Mouse (Mus musculus): ENCODE measurements at regions not wholly inside any gene's neighbourhood (a gene's known extent, or its start where the extent isn't known, plus 50 kb on each side); places are given as distances from the start of the nearest gene placed in this dataset.
"Not testable (repeated sequence)": the region's sequence is repeated elsewhere in the genome, so short reads cannot be mapped to it uniquely, and the experiment has no call there.

GRCm38 (mm10) chr7:137584916-137585315, 147.5 kb downstream of the Glrx3 start:
- not testable (repeated sequence) for TF ChIP-seq CTCF, EP300 (IDR thresholded peaks at IDR 0.05; ENCODE audit: low read depth)
